Mouse (Mus musculus): ENCODE measurements at regions not wholly inside any gene's neighbourhood (a gene's known extent, or its start where the extent isn't known, plus 50 kb on each side); places are given as distances from the start of the nearest gene placed in this dataset.

DNA sequence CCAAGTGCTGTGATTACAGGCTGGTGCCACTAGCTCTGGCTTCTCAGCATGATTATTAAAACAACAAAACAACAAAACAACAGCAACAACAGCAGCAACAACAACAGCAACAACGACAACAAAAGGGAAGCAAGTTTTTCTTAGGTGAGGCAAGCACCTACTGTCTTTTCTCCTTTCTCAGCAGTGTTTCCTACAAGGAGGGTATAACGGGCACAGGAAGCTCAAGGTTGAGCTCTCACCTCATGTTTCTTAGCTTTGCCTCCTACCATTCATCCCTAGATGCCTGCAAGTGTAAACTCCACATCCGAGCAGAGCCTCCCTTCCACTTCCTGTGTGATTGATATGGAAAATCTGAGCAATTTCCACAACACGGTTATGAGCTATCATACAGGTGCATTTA lies 128.1 kb upstream of the Mpdz start:
- H3K27me3 ChIP-seq (ENCODE audit: control insufficient read depth, insufficient read depth, low read length) = no peaks in the 10 kb centered on the region
- no peak overlapping the region for H3K4me2 ChIP-seq (ENCODE audit: low read depth, low read length)
- DNase-seq (ENCODE audit: low spot score) (no peak), ATAC-seq (replicated peaks; ENCODE audit: insufficient number of reproducible peaks, low FRiP score, low TSS enrichment, low read depth) (no peak)
- WGBS = 70% methylated on average over 4 of the region's 4 CpGs
- no peak overlapping the region for H3K9ac ChIP-seq (replicated peaks; ENCODE audit: low read length)
- H3K27ac ChIP-seq (replicated peaks; ENCODE audit: low read depth, low read length) = no peak overlapping the region
- no peaks in the 10 kb centered on the region for H3K4me1 ChIP-seq (ENCODE audit: control insufficient read depth, insufficient read depth, low read length)
- no peak overlapping the region for H3K4me3 ChIP-seq (ENCODE audit: low read depth, low read length)
- H3K36me3 ChIP-seq (replicated peaks; ENCODE audit: control insufficient read depth, insufficient read depth, low read depth, low read length) = no peaks in the 10 kb centered on the region
- no peaks in the 10 kb centered on the region for H3K9me3 ChIP-seq (replicated peaks; ENCODE audit: control insufficient read depth, low read length)

DNA sequence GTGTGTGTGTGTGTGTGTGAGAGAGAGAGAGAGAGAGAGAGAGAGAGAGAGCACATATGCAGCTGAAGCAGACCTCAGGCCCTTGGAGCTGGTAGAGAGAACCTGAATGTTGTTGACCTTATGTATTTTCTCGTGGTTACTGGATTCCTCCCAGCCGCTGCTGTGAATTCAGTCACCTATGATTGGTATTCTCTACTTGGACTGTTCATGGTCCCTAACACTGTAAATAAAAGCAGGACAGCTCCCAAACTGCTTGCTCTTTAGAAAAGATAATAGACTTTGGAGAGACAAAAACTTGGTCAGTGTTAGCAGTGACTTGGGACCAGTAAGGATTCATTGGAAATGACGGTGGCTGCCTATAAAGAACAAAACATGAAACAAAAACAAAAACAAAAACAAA lies 126.9 kb upstream of the Mpdz start:
- H3K4me1 ChIP-seq (ENCODE audit: control insufficient read depth, insufficient read depth, low read length) = no peaks in the 10 kb centered on the region
- no peak overlapping the region for H3K4me3 ChIP-seq (ENCODE audit: low read depth, low read length)
- H3K36me3 ChIP-seq (replicated peaks; ENCODE audit: control insufficient read depth, insufficient read depth, low read depth, low read length) = no peaks in the 10 kb centered on the region
- H3K9me3 ChIP-seq (replicated peaks; ENCODE audit: control insufficient read depth, low read length) = no peaks in the 10 kb centered on the region
- no peak overlapping the region for H3K4me2 ChIP-seq (ENCODE audit: low read depth, low read length)
- DNase-seq (ENCODE audit: low spot score) (no peak), ATAC-seq (replicated peaks; ENCODE audit: insufficient number of reproducible peaks, low FRiP score, low TSS enrichment, low read depth) (no peak)
- H3K27ac ChIP-seq (replicated peaks; ENCODE audit: low read depth, low read length) = no peak overlapping the region
- H3K27me3 ChIP-seq (ENCODE audit: control insufficient read depth, insufficient read depth, low read length) = no peaks in the 10 kb centered on the region
- WGBS = 87% methylated on average over 3 of the region's 3 CpGs
- no peak overlapping the region for H3K9ac ChIP-seq (replicated peaks; ENCODE audit: low read length)

DNA sequence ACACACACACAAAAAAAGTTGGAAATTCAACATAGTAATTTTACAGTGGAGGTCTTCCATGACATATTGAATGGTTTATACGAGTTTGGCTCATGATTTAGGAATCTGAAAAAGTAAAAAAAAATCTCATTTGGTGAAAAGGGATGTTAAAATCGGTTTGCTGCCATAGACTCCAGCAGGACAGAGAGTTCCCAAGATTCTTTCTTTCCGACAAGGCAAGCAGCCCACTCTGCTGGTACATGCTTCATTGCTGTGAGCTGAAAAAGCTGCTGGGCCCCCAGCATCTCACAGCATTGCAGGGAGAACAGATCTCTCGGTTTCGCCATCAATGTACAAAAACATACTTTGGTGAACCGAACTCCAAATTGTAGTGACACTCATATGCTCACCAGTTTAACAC lies 125.8 kb upstream of the Mpdz start:
- Histone ChIP-seq H3K27me3 (ENCODE audit: control insufficient read depth, insufficient read depth, low read length) (no peaks in the 10 kb centered on the region), H3K9ac (replicated peaks; ENCODE audit: low read length) (no peak overlapping the region), H3K4me1 (ENCODE audit: control insufficient read depth, insufficient read depth, low read length) (peaks cover 3% of the 10 kb centered on the region; the same call in 1 of the 2 replicates), H3K9me3 (replicated peaks; ENCODE audit: control insufficient read depth, low read length) (no peaks in the 10 kb centered on the region), H3K36me3 (replicated peaks; ENCODE audit: control insufficient read depth, insufficient read depth, low read depth, low read length) (no peaks in the 10 kb centered on the region), H3K4me3 (ENCODE audit: low read depth, low read length) (no peak overlapping the region), H3K27ac (replicated peaks; ENCODE audit: low read depth, low read length) (no peak overlapping the region), H3K4me2 (ENCODE audit: low read depth, low read length) (no peak overlapping the region)
- ATAC-seq (replicated peaks; ENCODE audit: insufficient number of reproducible peaks, low FRiP score, low TSS enrichment, low read depth) (no peak), DNase-seq (ENCODE audit: low spot score) (no peak)
- WGBS = 84% methylated on average over 6 of the region's 6 CpGs

DNA sequence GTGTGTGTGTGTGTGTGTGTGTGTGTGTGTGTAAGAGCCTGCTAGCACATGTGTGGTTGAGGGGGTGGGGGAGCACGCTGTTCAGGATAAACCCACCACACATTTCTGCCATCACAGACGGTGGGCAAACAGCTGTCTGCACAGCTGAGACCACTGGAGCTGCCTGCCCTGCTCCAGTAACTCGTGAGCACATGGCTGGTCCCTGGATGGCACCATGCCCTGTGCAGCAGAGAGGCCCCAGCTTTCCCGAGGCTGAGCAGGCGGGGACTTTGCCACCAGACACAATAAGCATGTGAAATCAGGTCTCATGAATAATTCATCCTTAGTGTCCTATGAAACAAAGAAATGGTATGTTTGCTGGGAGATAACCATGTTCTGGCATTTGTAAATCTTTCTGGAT lies 125.3 kb upstream of the Mpdz start:
- H3K4me1 ChIP-seq (ENCODE audit: control insufficient read depth, insufficient read depth, low read length) = peaks cover 3% of the 10 kb centered on the region; the same call in 1 of the 2 replicates
- no peaks in the 10 kb centered on the region for H3K36me3 ChIP-seq (replicated peaks; ENCODE audit: control insufficient read depth, insufficient read depth, low read depth, low read length)
- H3K27me3 ChIP-seq (ENCODE audit: control insufficient read depth, insufficient read depth, low read length) = no peaks in the 10 kb centered on the region
- H3K27ac ChIP-seq (replicated peaks; ENCODE audit: low read depth, low read length) = no peak overlapping the region
- peak; percentile 88; the same call in 1 of the 2 replicates for ATAC-seq (replicated peaks; ENCODE audit: insufficient number of reproducible peaks, low FRiP score, low TSS enrichment, low read depth)
- H3K9me3 ChIP-seq (replicated peaks; ENCODE audit: control insufficient read depth, low read length) = no peaks in the 10 kb centered on the region
- no peak overlapping the region for H3K4me3 ChIP-seq (ENCODE audit: low read depth, low read length)
- no peak overlapping the region for H3K4me2 ChIP-seq (ENCODE audit: low read depth, low read length)
- 49% methylated on average over 5 of the region's 5 CpGs for WGBS
- no peak overlapping the region for H3K9ac ChIP-seq (replicated peaks; ENCODE audit: low read length)
- DNase-seq (ENCODE audit: low spot score) = no peak

DNA sequence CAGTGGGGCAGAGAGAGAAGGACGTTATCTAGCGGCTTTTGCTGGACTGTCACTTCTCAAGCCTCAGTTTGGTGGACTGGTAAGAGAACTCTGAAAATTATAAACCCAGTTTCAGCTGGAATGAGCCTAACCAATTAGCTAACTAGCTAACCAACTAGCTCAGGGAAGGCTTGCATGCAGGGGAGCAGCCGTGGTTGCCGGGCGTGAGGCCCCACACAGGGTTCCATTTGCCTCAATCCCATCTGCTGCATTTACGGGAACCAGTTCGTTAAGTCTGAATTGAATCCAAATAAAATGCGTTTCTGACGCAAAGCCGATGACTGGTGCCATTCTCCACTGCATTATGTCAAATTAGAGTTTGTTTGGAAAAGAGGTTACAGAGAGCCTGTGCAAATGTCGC lies 123.9 kb upstream of the Mpdz start:
- WGBS = 79% methylated on average over 11 of the region's 11 CpGs

DNA sequence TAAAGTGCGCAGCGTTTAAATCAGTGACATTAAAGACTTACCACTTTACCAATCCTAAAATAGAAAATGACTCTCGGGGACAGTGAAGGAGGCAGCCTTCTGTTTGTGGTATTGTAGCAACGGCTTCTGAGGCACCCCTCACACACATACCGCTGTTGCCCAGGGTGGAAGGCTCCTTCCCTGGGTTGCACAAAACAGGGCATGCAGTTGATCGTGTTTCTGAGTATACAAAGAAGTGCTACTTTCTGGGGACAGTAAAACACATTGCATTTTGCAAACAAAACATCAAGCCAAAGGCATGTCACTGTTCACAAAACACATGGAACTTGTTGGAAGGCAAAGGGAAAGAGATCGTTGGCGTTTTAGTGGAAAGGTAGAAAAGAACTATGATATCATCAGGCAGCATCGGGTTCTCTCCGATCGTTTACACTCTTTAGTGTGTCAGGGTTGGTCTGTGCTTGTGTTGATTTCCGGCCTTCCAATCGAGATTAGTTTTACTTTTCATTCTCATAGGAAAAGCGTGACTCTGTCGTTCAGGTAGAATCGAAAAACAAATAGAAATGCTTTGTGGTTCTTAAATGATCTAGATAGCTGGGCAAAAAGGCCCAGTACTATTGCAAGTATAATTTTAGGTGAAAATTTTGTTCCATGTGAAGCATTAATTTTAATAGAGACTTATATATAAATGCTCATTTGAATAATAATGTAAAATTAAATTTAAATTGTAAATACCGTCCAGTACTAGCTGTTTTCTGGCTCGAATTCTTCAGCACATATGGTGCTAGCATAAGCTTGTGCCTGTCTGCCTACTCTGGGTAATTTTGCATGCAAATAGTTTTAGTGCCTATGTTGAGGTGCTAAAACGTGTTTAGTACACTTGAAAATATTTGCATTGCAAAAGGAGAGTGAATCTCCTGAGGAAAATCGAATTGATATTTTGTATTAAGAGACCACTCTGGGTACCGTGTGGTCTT lies 123.1 kb upstream of the Mpdz start:
- no peak overlapping the region for H3K4me2 ChIP-seq (ENCODE audit: low read depth, low read length)
- no peak for ATAC-seq (replicated peaks; ENCODE audit: insufficient number of reproducible peaks, low FRiP score, low TSS enrichment, low read depth)

More for the DNA sequence above, 123.9 kb upstream of the Mpdz start:
- Histone ChIP-seq H3K4me2 (ENCODE audit: low read depth, low read length) (no peak overlapping the region), H3K9me3 (replicated peaks; ENCODE audit: control insufficient read depth, low read length) (no peaks in the 10 kb centered on the region), H3K36me3 (replicated peaks; ENCODE audit: control insufficient read depth, insufficient read depth, low read depth, low read length) (no peaks in the 10 kb centered on the region), H3K4me3 (ENCODE audit: low read depth, low read length) (no peak overlapping the region), H3K27me3 (ENCODE audit: control insufficient read depth, insufficient read depth, low read length) (no peaks in the 10 kb centered on the region), H3K27ac (replicated peaks; ENCODE audit: low read depth, low read length) (no peak overlapping the region), H3K4me1 (ENCODE audit: control insufficient read depth, insufficient read depth, low read length) (peaks cover 3% of the 10 kb centered on the region; the same call in 1 of the 2 replicates), H3K9ac (replicated peaks; ENCODE audit: low read length) (no peak overlapping the region)
- ATAC-seq (replicated peaks; ENCODE audit: insufficient number of reproducible peaks, low FRiP score, low TSS enrichment, low read depth) = no peak
- no peak for DNase-seq (ENCODE audit: low spot score)

DNA sequence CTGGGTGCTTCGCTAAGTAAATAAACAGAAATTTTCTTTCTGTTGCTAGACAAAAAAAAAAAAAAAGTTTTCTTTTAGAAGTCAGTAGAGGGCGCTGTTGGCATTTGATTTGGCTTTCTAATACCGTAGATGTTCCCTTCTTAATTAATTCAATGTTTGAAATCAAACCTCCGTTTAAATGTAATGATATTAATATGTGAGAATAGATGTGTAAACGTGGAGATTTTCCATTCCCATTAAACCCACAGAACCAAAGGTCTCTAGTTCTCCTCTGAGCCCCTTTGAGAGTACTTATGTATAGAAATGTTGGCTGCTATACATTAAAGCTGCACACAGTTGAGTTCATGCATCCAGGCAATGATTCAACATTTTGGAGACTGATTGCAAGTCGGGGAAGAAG lies 121.8 kb upstream of the Mpdz start:
- Histone ChIP-seq H3K36me3 (replicated peaks; ENCODE audit: control insufficient read depth, insufficient read depth, low read depth, low read length) (no peaks in the 10 kb centered on the region), H3K9me3 (replicated peaks; ENCODE audit: control insufficient read depth, low read length) (no peaks in the 10 kb centered on the region), H3K4me1 (ENCODE audit: control insufficient read depth, insufficient read depth, low read length) (peaks cover 3% of the 10 kb centered on the region; the same call in 1 of the 2 replicates), H3K27me3 (ENCODE audit: control insufficient read depth, insufficient read depth, low read length) (no peaks in the 10 kb centered on the region), H3K9ac (replicated peaks; ENCODE audit: low read length) (no peak overlapping the region), H3K4me3 (ENCODE audit: low read depth, low read length) (no peak overlapping the region), H3K4me2 (ENCODE audit: low read depth, low read length) (no peak overlapping the region), H3K27ac (replicated peaks; ENCODE audit: low read depth, low read length) (no peak overlapping the region)
- WGBS = 12% methylated on average over 6 of the region's 6 CpGs
- peak; percentile 80 for DNase-seq (ENCODE audit: low spot score)
- no peak for ATAC-seq (replicated peaks; ENCODE audit: insufficient number of reproducible peaks, low FRiP score, low TSS enrichment, low read depth)

More for the DNA sequence above, 123.1 kb upstream of the Mpdz start:
- Histone ChIP-seq H3K9ac (replicated peaks; ENCODE audit: low read length) (no peak overlapping the region), H3K9me3 (replicated peaks; ENCODE audit: control insufficient read depth, low read length) (no peaks in the 10 kb centered on the region), H3K4me1 (ENCODE audit: control insufficient read depth, insufficient read depth, low read length) (peaks cover 3% of the 10 kb centered on the region; the same call in 1 of the 2 replicates), H3K36me3 (replicated peaks; ENCODE audit: control insufficient read depth, insufficient read depth, low read depth, low read length) (no peaks in the 10 kb centered on the region), H3K27ac (replicated peaks; ENCODE audit: low read depth, low read length) (no peak overlapping the region), H3K27me3 (ENCODE audit: control insufficient read depth, insufficient read depth, low read length) (no peaks in the 10 kb centered on the region), H3K4me3 (ENCODE audit: low read depth, low read length) (no peak overlapping the region)
- 81% methylated on average over 21 of the region's 21 CpGs for WGBS
- no peak for DNase-seq (ENCODE audit: low spot score)

DNA sequence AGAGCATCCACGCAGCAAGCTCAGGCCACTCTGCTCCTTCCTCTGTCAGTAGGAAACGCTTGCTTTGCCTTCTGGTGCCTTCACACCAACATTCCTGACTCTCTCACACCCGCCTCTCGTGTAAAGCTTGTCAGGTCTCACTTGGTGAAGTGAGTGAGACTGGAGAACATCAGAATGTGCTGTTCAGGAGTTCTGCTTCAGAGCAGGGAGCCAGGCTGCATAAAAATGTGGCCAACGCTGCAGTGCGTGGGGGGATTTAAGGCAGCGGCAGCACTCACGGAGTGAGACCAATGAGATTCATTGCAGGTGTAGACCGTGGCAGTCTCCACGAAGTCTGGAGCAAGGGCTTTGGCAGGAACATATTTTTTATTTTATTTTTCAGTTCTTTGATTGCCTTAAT lies 121.0 kb upstream of the Mpdz start:
- H3K4me3 ChIP-seq (ENCODE audit: low read depth, low read length) = no peak overlapping the region
- 51% methylated on average over 10 of the region's 10 CpGs for WGBS
- H3K4me1 ChIP-seq (ENCODE audit: control insufficient read depth, insufficient read depth, low read length) = peaks cover 3% of the 10 kb centered on the region; the same call in 1 of the 2 replicates
- DNase-seq (ENCODE audit: low spot score) (no peak), ATAC-seq (replicated peaks; ENCODE audit: insufficient number of reproducible peaks, low FRiP score, low TSS enrichment, low read depth) (no peak)
- H3K27ac ChIP-seq (replicated peaks; ENCODE audit: low read depth, low read length) = no peak overlapping the region
- no peaks in the 10 kb centered on the region for H3K27me3 ChIP-seq (ENCODE audit: control insufficient read depth, insufficient read depth, low read length)
- H3K9ac ChIP-seq (replicated peaks; ENCODE audit: low read length) = no peak overlapping the region; the same call in 1 of the 2 replicates
- H3K9me3 ChIP-seq (replicated peaks; ENCODE audit: control insufficient read depth, low read length) = no peaks in the 10 kb centered on the region
- no peak overlapping the region for H3K4me2 ChIP-seq (ENCODE audit: low read depth, low read length)
- H3K36me3 ChIP-seq (replicated peaks; ENCODE audit: control insufficient read depth, insufficient read depth, low read depth, low read length) = no peaks in the 10 kb centered on the region
